Mouse (Mus musculus) heart, embryonic 16.5 days (tissue): ENCODE measurements at regions not wholly inside any gene's neighbourhood (a gene's known extent, or its start where the extent isn't known, plus 50 kb on each side); places are given as distances from the start of the nearest gene placed in this dataset.

Experiments used
- ATAC-seq: fragments of 200-750 bp; cut with Nextera tagmentation; replicated peaks from 2 replicates; pipeline ENCODE4 v1.8.0; 2017; ENCODE audit warnings: moderate number of reproducible peaks; ENCODE audit not compliant: insufficient read depth, low FRiP score; ENCODE audit errors: extremely low read depth
- H3K27ac ChIP-seq: fragments of 300-500 bp; sonication (generic); 2 replicates; pipeline ENCODE4 v1.5.1; 2014; ENCODE audit warnings: mild to moderate bottlenecking, low read length, control low read depth, moderate library complexity
- H3K27me3 ChIP-seq: fragments of 300-500 bp; sonication (generic); 2 replicates; pipeline ENCODE4 v1.6.1; 2014; ENCODE audit warnings: low read length, mixed read lengths; ENCODE audit not compliant: control insufficient read depth, insufficient read depth
- H3K36me3 ChIP-seq: fragments of 300-500 bp; sonication (generic); 2 replicates; pipeline ENCODE4 v1.6.1; 2014; ENCODE audit not compliant: control insufficient read depth, insufficient read depth
- H3K4me1 ChIP-seq: fragments of 300-500 bp; sonication (generic); 2 replicates; pipeline ENCODE4 v1.6.1; 2014; ENCODE audit warnings: low read length, mixed read lengths; ENCODE audit not compliant: control insufficient read depth, insufficient read depth
- H3K4me2 ChIP-seq: fragments of 300-500 bp; sonication (generic); 2 replicates; pipeline ENCODE4 v1.6.1; 2014; ENCODE audit warnings: low read depth, mild to moderate bottlenecking, control low read depth, low read length
- H3K4me3 ChIP-seq: fragments of 300-500 bp; sonication (generic); 2 replicates; pipeline ENCODE4 v1.5.1; 2014; ENCODE audit warnings: mild to moderate bottlenecking, control low read depth, low read length
- H3K9ac ChIP-seq: fragments of 300-500 bp; sonication (generic); 2 replicates; pipeline ENCODE4 v1.6.1; 2014; ENCODE audit warnings: low read length, control low read depth
- H3K9me3 ChIP-seq: fragments of 300-500 bp; sonication (generic); replicated peaks from 2 replicates; pipeline ENCODE4 v1.6.1; 2016; ENCODE audit warnings: low read length; ENCODE audit not compliant: control insufficient read depth
- WGBS: fragments of 180-500 bp; shearing (Covaris S2); extraction: QIAGEN DNeasy Blood & Tissue Kit; methylation state at CpG from one replicate; pipeline ENCODE4 v1.1.7; 2014; 5-methylcytosine and 5-hydroxymethylcytosine counted together

- H3K27ac ChIP-seq, result peak overlapping the region; percentile 69
- no peak overlapping the region for H3K9ac ChIP-seq
- no peak overlapping the region for H3K4me3 ChIP-seq
- no peaks in the 10 kb centered on the region for H3K36me3 ChIP-seq
- no peaks in the 10 kb centered on the region for H3K27me3 ChIP-seq
- 18% methylated on average over 7 of the region's 7 CpGs for WGBS
- H3K4me2 ChIP-seq, result no peak overlapping the region
- H3K9me3 ChIP-seq, result 0 out of 2 replicates have a peak, but pooled peaks cover 2% of the 10 kb centered on the region
- peak; percentile 81 for ATAC-seq
- H3K4me1 ChIP-seq, result peaks cover 9% of the 10 kb centered on the region
Observed at GRCm38 (mm10) chr7:39954110-39954509, 436.5 kb downstream of the Zfp619 start.

DNA sequence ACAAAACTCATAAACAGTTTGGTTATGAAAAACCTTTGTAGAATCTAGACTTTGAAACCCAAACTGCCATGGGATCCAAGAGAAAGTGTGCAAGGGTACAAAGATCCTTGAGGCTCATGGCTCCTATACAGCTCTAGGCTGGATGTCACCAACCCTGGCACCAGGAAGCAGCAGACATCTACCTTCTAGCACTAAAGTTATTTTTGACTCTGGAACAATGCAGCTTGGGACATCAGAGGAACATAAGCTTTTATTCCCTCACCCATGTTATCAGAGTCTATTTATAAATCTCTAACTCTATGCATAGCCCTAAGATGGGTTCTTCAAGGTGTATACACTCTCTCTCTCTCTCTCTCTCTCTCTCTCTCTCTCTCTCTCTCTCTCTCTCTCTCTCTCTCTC lies 437.4 kb downstream of the Zfp619 start:
- Histone ChIP-seq H3K4me3 (no peak overlapping the region), H3K9ac (no peak overlapping the region), H3K9me3 (0 out of 2 replicates have a peak, but pooled peaks cover 2% of the 10 kb centered on the region), H3K36me3 (no peaks in the 10 kb centered on the region), H3K4me1 (peaks cover 9% of the 10 kb centered on the region), H3K27ac (peak overlapping the region; percentile 67), H3K27me3 (no peaks in the 10 kb centered on the region), H3K4me2 (no peak overlapping the region)
- peak; percentile 80 for ATAC-seq

DNA sequence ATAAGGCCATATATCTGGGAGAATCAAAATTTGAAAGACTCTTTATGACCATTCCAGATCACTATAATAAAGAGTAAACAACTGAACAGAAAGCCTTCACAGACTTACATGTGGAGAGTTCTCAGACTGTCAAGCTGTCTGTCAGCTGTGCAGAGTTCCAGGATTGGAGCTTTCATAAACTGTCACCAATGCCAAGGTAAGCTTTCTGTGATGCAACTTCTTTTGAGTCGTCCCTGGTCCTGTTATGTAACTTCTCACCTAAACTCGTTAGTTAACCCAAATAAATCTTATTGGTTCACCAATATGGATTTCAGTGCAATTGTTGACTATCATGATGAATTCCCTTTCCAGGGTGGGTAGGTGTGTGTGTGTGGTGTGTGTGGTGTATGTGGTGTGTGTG lies 460.6 kb downstream of the Zfp619 start:
- WGBS, result 67% methylated on average over 2 of the region's 2 CpGs
- no peak for ATAC-seq
- Histone ChIP-seq H3K27me3 (no peaks in the 10 kb centered on the region), H3K27ac (no peak overlapping the region), H3K4me3 (no peak overlapping the region), H3K9me3 (no peaks in the 10 kb centered on the region), H3K4me1 (no peaks in the 10 kb centered on the region), H3K36me3 (no peaks in the 10 kb centered on the region), H3K4me2 (no peak overlapping the region), H3K9ac (no peak overlapping the region)

- 77% methylated on average over 4 of the region's 4 CpGs for WGBS
- Histone ChIP-seq H3K9ac (no peak overlapping the region), H3K27me3 (no peaks in the 10 kb centered on the region), H3K9me3 (no peaks in the 10 kb centered on the region), H3K27ac (no peak overlapping the region), H3K4me3 (no peak overlapping the region), H3K4me2 (no peak overlapping the region), H3K4me1 (no peaks in the 10 kb centered on the region), H3K36me3 (no peaks in the 10 kb centered on the region)
- ATAC-seq, result no peak
Observed at GRCm38 (mm10) chr7:39981647-39982046, 464.1 kb downstream of the Zfp619 start.
